Mouse (Mus musculus) layer of hippocampus, adult 8-10 months (tissue): ENCODE measurements around the gene Aff3. TPM values are rescaled to one million over a fixed set of nuclear protein-coding genes. Genes with fewer than 3 reads are reported as not detected.

ENCODE experiments used
- DNase-seq, 2 experiments: peaks; one replicate each; pipeline ENCODE4 v3.0.0; 2022; ENCODE audit warnings: low spot score in 2 of 2
- total RNA-seq, 4 experiments: library from RNA; stranded (reverse); gene quantifications; 2 replicates each; pipeline ENCODE4 v1.2.4; 2022

Gene Aff3
- total RNA-seq, 4 experiments from 2014 or later, result 101 to 141 (median 116) TPM

- no peak for DNase-seq
Observed at GRCm38 (mm10) chr1:38546696-38547095, 118.1 kb downstream of the Aff3 start.

GRCm38 (mm10) chr1:38545282-38545945 lies 119.3 kb downstream of the Aff3 start:
- peak in 1 of 2 experiments; percentile 34 for DNase-seq

- no peak for DNase-seq
Observed at GRCm38 (mm10) chr1:38544501-38544900, 120.3 kb downstream of the Aff3 start.

- no peak for DNase-seq
Observed at GRCm38 (mm10) chr1:38541536-38541935, 123.2 kb downstream of the Aff3 start.

- DNase-seq, result no peak
Observed at GRCm38 (mm10) chr1:38536929-38537540, 127.7 kb downstream of the Aff3 start.

GRCm38 (mm10) chr1:38532581-38532980 lies 132.2 kb downstream of the Aff3 start:
- DNase-seq, result no peak

GRCm38 (mm10) chr1:38528607-38529006 lies 136.1 kb downstream of the Aff3 start:
- DNase-seq, result no peak

GRCm38 (mm10) chr1:38526568-38526967 lies 138.2 kb downstream of the Aff3 start:
- DNase-seq, result no peak

- DNase-seq, result no peak
Observed at GRCm38 (mm10) chr1:38521651-38522050, 143.1 kb downstream of the Aff3 start.

GRCm38 (mm10) chr1:38516225-38516624 lies 148.5 kb downstream of the Aff3 start:
- no peak for DNase-seq

GRCm38 (mm10) chr1:38514634-38515011 lies 150.1 kb downstream of the Aff3 start:
- no peak for DNase-seq

GRCm38 (mm10) chr1:38513970-38514633 lies 150.7 kb downstream of the Aff3 start:
- DNase-seq, result no peak

- peak; percentile 35 to 38 for DNase-seq
Observed at GRCm38 (mm10) chr1:38512258-38513081, 152.3 kb downstream of the Aff3 start.

- no peak for DNase-seq
Observed at GRCm38 (mm10) chr1:38511076-38511475, 153.7 kb downstream of the Aff3 start.

- no peak for DNase-seq
Observed at GRCm38 (mm10) chr1:38509301-38509700, 155.5 kb downstream of the Aff3 start.

- DNase-seq, result no peak
Observed at GRCm38 (mm10) chr1:38507636-38508179, 157.0 kb downstream of the Aff3 start.

- no peak for DNase-seq
Observed at GRCm38 (mm10) chr1:38506396-38506795, 158.4 kb downstream of the Aff3 start.

GRCm38 (mm10) chr1:38503431-38504089 lies 161.2 kb downstream of the Aff3 start:
- no peak for DNase-seq

- DNase-seq, result no peak
Observed at GRCm38 (mm10) chr1:38502797-38503196, 162.0 kb downstream of the Aff3 start.

- DNase-seq, result no peak
Observed at GRCm38 (mm10) chr1:38501231-38501630, 163.5 kb downstream of the Aff3 start.

- DNase-seq, result no peak
Observed at GRCm38 (mm10) chr1:38499500-38499899, 165.3 kb downstream of the Aff3 start.
